Mouse (Mus musculus): ENCODE results near the gene Megf11. TPM values are rescaled to one million over a fixed set of nuclear protein-coding genes. Genes with fewer than 3 reads are reported as not detected.

Gene Megf11
- polyA plus RNA-seq, 1 experiment, result 0.06 TPM

DNA sequence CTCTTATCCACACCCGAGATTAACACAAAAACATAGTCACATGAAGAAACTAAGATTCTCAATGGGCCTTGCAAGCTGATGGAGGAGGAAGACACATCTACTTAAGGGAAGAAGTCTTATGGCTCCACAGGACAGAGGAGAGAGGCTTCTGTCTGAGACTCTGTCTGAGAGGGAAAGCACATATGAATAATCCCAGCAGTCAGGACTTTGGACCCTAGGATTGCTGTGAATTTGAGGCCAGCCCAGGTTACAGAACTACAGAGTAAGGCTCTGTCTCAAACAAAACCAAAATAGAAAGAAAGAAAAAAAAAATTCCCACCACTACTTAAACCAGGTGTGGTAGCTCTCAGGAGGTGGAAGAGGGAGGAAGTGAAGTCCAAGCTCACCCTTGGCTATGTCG, 266.7 kb downstream of the Megf11 start:
- no peak overlapping the region for H3K4me2 ChIP-seq (ENCODE audit: low read depth)
- H3K79me2 ChIP-seq (ENCODE audit: control insufficient read depth, insufficient read depth), result no peaks in the 10 kb centered on the region
- H3ac ChIP-seq (ENCODE audit: control insufficient read depth, insufficient read length), result no peak overlapping the region
- no peak overlapping the region for H3K4me3 ChIP-seq
- no peaks in the 10 kb centered on the region for H3K36me3 ChIP-seq (ENCODE audit: control insufficient read depth, insufficient read depth)
- TF ChIP-seq POLR2AphosphoS2 (IDR thresholded peaks at IDR 0.05; ENCODE audit: insufficient read length, low read depth), result no peak
- no peak for TF ChIP-seq MAX (IDR thresholded peaks at IDR 0.05; ENCODE audit: low read depth)
- no peak for TF ChIP-seq POLR2A (IDR thresholded peaks at IDR 0.05; ENCODE audit: insufficient read length, low read depth)
- TF ChIP-seq REST (IDR thresholded peaks at IDR 0.05; ENCODE audit: insufficient read depth, insufficient read length), result no peak
- H3K27me3 ChIP-seq (ENCODE audit: control insufficient read depth, insufficient read depth, insufficient read length), result peaks cover 32% of the 10 kb centered on the region

DNA sequence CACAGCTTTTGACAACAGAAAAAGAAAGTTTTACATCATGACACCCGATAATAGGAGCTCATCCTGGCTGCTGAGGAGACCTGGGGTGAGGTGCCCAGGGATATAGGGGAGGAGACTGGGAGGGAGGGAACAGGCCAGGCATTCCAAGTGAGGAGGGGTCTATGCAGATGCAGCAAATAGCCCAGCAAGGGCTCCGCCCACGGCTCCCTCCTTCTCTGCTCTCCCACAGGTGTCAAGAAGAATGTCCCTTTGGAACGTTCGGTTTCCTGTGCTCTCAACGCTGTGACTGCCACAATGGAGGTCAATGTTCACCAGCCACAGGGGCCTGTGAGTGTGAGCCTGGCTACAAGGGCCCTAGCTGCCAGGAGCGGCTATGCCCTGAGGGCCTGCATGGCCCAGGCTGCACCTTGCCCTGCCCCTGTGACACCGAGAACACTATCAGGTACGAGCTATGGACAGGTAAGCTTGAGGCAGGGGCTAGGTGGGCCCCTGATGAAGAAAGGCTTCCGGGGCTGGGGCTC, 267.5 kb downstream of the Megf11 start:
- Histone ChIP-seq H3ac (ENCODE audit: control insufficient read depth, insufficient read length) (no peak overlapping the region), H3K79me2 (ENCODE audit: control insufficient read depth, insufficient read depth) (no peaks in the 10 kb centered on the region), H3K4me3 (no peak overlapping the region), H3K36me3 (ENCODE audit: control insufficient read depth, insufficient read depth) (no peaks in the 10 kb centered on the region), H3K27me3 (ENCODE audit: control insufficient read depth, insufficient read depth, insufficient read length) (peaks cover 36% of the 10 kb centered on the region), H3K4me2 (ENCODE audit: low read depth) (no peak overlapping the region)
- TF ChIP-seq POLR2A (IDR thresholded peaks at IDR 0.05; ENCODE audit: insufficient read length, low read depth) (no peak), USF1 (IDR thresholded peaks at IDR 0.05; ENCODE audit: low read depth) (no peak)

DNA sequence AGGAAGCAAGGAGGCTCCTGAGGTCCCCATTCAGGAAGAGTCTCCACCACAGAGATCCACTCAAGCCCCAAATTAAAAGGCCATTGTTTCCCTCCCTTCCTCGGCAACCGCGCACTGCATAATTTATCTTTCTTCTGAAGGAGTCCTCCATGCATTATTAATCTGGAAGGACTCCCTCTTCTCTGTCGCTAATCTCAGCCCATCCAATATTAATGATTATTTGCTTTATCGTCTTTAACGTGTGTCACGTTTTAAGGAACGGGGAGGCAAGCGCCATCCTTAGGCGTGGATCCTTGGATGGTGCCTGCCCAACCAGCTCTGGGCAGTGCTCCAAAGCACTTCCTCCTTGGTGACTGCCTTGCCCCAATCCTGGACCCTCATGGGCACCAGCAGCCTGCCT, 269.3 kb downstream of the Megf11 start:
- H3K4me3 ChIP-seq, result no peak overlapping the region
- H3ac ChIP-seq (ENCODE audit: control insufficient read depth, insufficient read length), result no peak overlapping the region
- no peaks in the 10 kb centered on the region for H3K79me2 ChIP-seq (ENCODE audit: control insufficient read depth, insufficient read depth)
- H3K27me3 ChIP-seq (ENCODE audit: control insufficient read depth, insufficient read depth, insufficient read length), result peaks cover 45% of the 10 kb centered on the region
- TF ChIP-seq MAX (IDR thresholded peaks at IDR 0.05; ENCODE audit: low read depth), result no peak
- TF ChIP-seq REST (IDR thresholded peaks at IDR 0.05; ENCODE audit: insufficient read depth, insufficient read length), result no peak
- no peak for TF ChIP-seq E2F4 (IDR thresholded peaks at IDR 0.05; ENCODE audit: insufficient read depth)
- TF ChIP-seq MYOD1 (IDR thresholded peaks at IDR 0.05; ENCODE audit: control insufficient read depth in 1 of 3, insufficient read length in 2 of 3, low read depth in 2 of 3), result no peak
- TF ChIP-seq CEBPB (IDR thresholded peaks at IDR 0.05; ENCODE audit: insufficient read depth, poor library complexity, severe bottlenecking), result no peak
- no peak for TF ChIP-seq SRF (IDR thresholded peaks at IDR 0.05; ENCODE audit: control insufficient read depth, insufficient read length, low read depth)
- no peak for TF ChIP-seq POLR2AphosphoS2 (IDR thresholded peaks at IDR 0.05; ENCODE audit: insufficient read length, low read depth)
- no peak for TF ChIP-seq TCF3 (IDR thresholded peaks at IDR 0.05; ENCODE audit: insufficient read length, low read depth)
- TF ChIP-seq POLR2A (IDR thresholded peaks at IDR 0.05; ENCODE audit: insufficient read length, low read depth), result no peak
- no peak for TF ChIP-seq MYOG (IDR thresholded peaks at IDR 0.05; ENCODE audit: control insufficient read depth in 1 of 3, insufficient read depth in 1 of 3, insufficient read length in 2 of 3, low read depth in 2 of 3)
- no peak for TF ChIP-seq TCF12 (IDR thresholded peaks at IDR 0.05; ENCODE audit: insufficient read depth, poor library complexity, severe bottlenecking)
- no peak for TF ChIP-seq USF1 (IDR thresholded peaks at IDR 0.05; ENCODE audit: low read depth)
- no peak overlapping the region for H3K4me2 ChIP-seq (ENCODE audit: low read depth)
- H3K36me3 ChIP-seq (ENCODE audit: control insufficient read depth, insufficient read depth), result no peaks in the 10 kb centered on the region

DNA sequence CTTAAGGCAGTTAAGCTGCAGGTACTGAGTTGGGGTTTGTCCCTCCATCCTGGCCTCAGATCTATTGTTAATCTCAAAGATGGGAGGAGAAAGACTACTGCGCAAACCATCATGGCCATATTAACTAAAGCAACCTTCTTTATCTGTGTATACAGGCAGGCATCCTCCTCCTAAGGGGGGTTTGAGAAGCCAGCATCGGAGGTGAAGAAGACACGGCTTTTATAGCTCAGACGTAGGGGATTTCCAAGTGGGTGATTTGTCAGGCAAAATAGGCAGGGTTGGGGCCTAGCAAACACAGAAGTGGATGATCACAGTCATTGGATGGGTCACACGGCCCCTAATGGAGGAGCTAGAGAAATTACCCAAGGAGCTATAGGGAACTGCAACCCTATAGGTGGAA, 271.2 kb downstream of the Megf11 start:
- no peak for TF ChIP-seq MAX (IDR thresholded peaks at IDR 0.05; ENCODE audit: low read depth)
- TF ChIP-seq MYOD1 (IDR thresholded peaks at IDR 0.05; ENCODE audit: control insufficient read depth in 1 of 3, insufficient read length in 2 of 3, low read depth in 2 of 3), result no peak
- no peak for TF ChIP-seq POLR2A (IDR thresholded peaks at IDR 0.05; ENCODE audit: insufficient read length, low read depth)
- TF ChIP-seq TCF3 (IDR thresholded peaks at IDR 0.05; ENCODE audit: insufficient read length, low read depth), result no peak
- no peak for TF ChIP-seq USF1 (IDR thresholded peaks at IDR 0.05; ENCODE audit: low read depth)
- no peak for TF ChIP-seq POLR2AphosphoS2 (IDR thresholded peaks at IDR 0.05; ENCODE audit: insufficient read length, low read depth)
- TF ChIP-seq SRF (IDR thresholded peaks at IDR 0.05; ENCODE audit: control insufficient read depth, insufficient read length, low read depth), result no peak
- no peak for TF ChIP-seq TCF12 (IDR thresholded peaks at IDR 0.05; ENCODE audit: insufficient read depth, poor library complexity, severe bottlenecking)
- H3K27me3 ChIP-seq (ENCODE audit: control insufficient read depth, insufficient read depth, insufficient read length), result peaks cover 52% of the 10 kb centered on the region
- H3K79me2 ChIP-seq (ENCODE audit: control insufficient read depth, insufficient read depth), result no peaks in the 10 kb centered on the region
- no peaks in the 10 kb centered on the region for H3K36me3 ChIP-seq (ENCODE audit: control insufficient read depth, insufficient read depth)
- no peak overlapping the region for H3K4me2 ChIP-seq (ENCODE audit: low read depth)
- H3K4me3 ChIP-seq, result no peak overlapping the region
- no peak overlapping the region for H3ac ChIP-seq (ENCODE audit: control insufficient read depth, insufficient read length)

DNA sequence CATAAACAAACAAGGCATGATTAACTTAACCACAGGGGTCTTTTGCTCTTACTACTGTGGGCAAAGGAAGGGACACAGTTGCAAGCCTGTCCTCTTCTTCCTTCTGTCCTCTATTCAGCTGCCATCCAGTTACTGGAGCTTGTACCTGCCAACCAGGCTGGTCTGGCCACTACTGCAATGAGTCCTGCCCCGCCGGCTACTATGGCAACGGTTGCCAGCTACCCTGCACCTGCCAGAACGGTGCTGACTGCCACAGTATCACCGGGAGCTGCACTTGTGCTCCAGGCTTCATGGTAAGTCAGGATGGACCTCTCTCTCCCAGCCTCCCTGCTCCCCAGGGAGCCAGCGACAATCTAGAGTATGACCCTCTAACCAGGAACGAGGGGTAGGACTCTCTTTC, 274.8 kb downstream of the Megf11 start:
- H3K79me2 ChIP-seq (ENCODE audit: control insufficient read depth, insufficient read depth), result no peaks in the 10 kb centered on the region
- no peak overlapping the region for H3K4me2 ChIP-seq (ENCODE audit: low read depth)
- TF ChIP-seq USF1 (IDR thresholded peaks at IDR 0.05; ENCODE audit: low read depth) (no peak), REST (IDR thresholded peaks at IDR 0.05; ENCODE audit: insufficient read depth, insufficient read length) (no peak), POLR2AphosphoS2 (IDR thresholded peaks at IDR 0.05; ENCODE audit: insufficient read length, low read depth) (no peak), MYOD1 (IDR thresholded peaks at IDR 0.05; ENCODE audit: control insufficient read depth in 1 of 3, insufficient read length in 2 of 3, low read depth in 2 of 3) (no peak), MAX (IDR thresholded peaks at IDR 0.05; ENCODE audit: low read depth) (no peak), TCF3 (IDR thresholded peaks at IDR 0.05; ENCODE audit: insufficient read length, low read depth) (no peak), CEBPB (IDR thresholded peaks at IDR 0.05; ENCODE audit: insufficient read depth, poor library complexity, severe bottlenecking) (no peak)
- no peaks in the 10 kb centered on the region for H3K36me3 ChIP-seq (ENCODE audit: control insufficient read depth, insufficient read depth)
- no peak overlapping the region for H3K4me3 ChIP-seq
- peaks cover 63% of the 10 kb centered on the region for H3K27me3 ChIP-seq (ENCODE audit: control insufficient read depth, insufficient read depth, insufficient read length)
- no peak overlapping the region for H3ac ChIP-seq (ENCODE audit: control insufficient read depth, insufficient read length)

All from myocyte (in vitro differentiated cells).